Comparison of ENCODE assay signal across 18 mouse cellular contexts in the genomic region with DNA sequence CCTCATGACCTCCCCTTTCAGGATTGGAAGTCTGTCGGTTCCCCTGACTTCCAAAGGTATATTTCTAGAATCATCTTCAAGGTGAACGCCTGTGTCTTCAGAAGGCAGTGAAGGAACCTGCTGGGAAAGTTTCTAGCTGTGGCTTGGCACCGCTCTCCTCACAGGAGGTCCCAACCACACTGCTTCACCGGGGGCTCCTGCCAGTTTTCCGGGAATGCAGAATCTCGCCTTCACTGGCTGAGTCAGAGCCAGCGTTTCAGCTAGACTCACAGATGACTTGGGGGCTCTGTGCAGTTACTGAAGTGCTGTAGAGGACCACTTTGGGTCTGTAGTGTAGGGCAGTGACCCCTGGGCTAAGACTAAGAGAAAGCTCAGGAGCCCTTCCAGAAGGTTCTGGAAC.
A peak's percentile ranks its signal among the peaks of the same experiment; 100 is the strongest.
DNase-seq lines count a peak whose midpoint lies in the region; ATAC-seq and TF ChIP-seq lines count a peak whose summit lies in the region.
"Had no signal": no experiment of that assay in that cellular context is flagged by ENCODE, and none has a peak within 500 bp of the region (broad histone marks: within the 10 kb centered on the region; RNA-seq: fewer than 3 reads in every experiment).

No protein-coding gene starts in this region.

- H3K9me3 ChIP-seq in forebrain, embryonic 11.5 days (ENCODE audit: control insufficient read depth, low read length), result no peaks in the 10 kb centered on the region
- no peaks in the 10 kb centered on the region for H3K9me3 ChIP-seq in forebrain, embryonic 10.5 days
- no peaks in the 10 kb centered on the region for H3K9me3 ChIP-seq in limb, embryonic 14.5 days (ENCODE audit: control insufficient read depth, low read length)
- no peaks in the 10 kb centered on the region for H3K9me3 ChIP-seq in limb, embryonic 10.5 days (replicated peaks)
- no peaks in the 10 kb centered on the region for H3K9me3 ChIP-seq in limb, embryonic 15.5 days
- H3K9me3 ChIP-seq: embryonic facial prominence, embryonic 12.5 days; forebrain, embryonic 12.5 days; forebrain, embryonic 15.5 days; G1E; heart, embryonic 12.5 days; heart, embryonic 15.5 days; hindbrain, embryonic 10.5 days; hindbrain, embryonic 13.5 days had no signal

- no peak overlapping the region for H3K9ac ChIP-seq in forebrain, embryonic 11.5 days (ENCODE audit: low read length)
- no peak overlapping the region for H3K9ac ChIP-seq in limb, embryonic 14.5 days (ENCODE audit: low read depth, low read length, severe bottlenecking)
- H3K9ac ChIP-seq in limb, embryonic 15.5 days, result no peak overlapping the region
- H3K9ac ChIP-seq: embryonic facial prominence, embryonic 12.5 days; forebrain, embryonic 12.5 days; forebrain, embryonic 15.5 days; heart, embryonic 12.5 days; heart, embryonic 15.5 days; hindbrain, embryonic 13.5 days had no signal

- no peak for ATAC-seq in forebrain, embryonic 11.5 days (replicated peaks; ENCODE audit: low FRiP score)
- ATAC-seq in limb, embryonic 14.5 days (ENCODE audit: low FRiP score, low read depth), result no peak
- no peak for ATAC-seq in limb, embryonic 15.5 days (ENCODE audit: insufficient number of reproducible peaks, low FRiP score, low TSS enrichment, low read depth)
- ATAC-seq in activated CD4-positive, CD25-positive, alpha-beta regulatory T cell, adult 4 months, result no peak
- ATAC-seq: intestine, embryonic 16.5 days had no signal

- H3K36me3 ChIP-seq in forebrain, embryonic 11.5 days (ENCODE audit: control insufficient read depth, insufficient read depth, low read length), result no peaks in the 10 kb centered on the region
- H3K36me3 ChIP-seq in forebrain, embryonic 10.5 days (replicated peaks), result no peaks in the 10 kb centered on the region
- no peaks in the 10 kb centered on the region for H3K36me3 ChIP-seq in limb, embryonic 14.5 days (ENCODE audit: control insufficient read depth, insufficient read depth, low read length)
- H3K36me3 ChIP-seq in limb, embryonic 10.5 days, result no peaks in the 10 kb centered on the region
- H3K36me3 ChIP-seq in limb, embryonic 15.5 days, result no peaks in the 10 kb centered on the region
- H3K36me3 ChIP-seq: embryonic facial prominence, embryonic 12.5 days; forebrain, embryonic 12.5 days; forebrain, embryonic 15.5 days; G1E; heart, embryonic 12.5 days; heart, embryonic 15.5 days; hindbrain, embryonic 10.5 days; hindbrain, embryonic 13.5 days had no signal

- no peaks in the 10 kb centered on the region for H3K4me1 ChIP-seq in forebrain, embryonic 11.5 days (replicated peaks; ENCODE audit: control insufficient read depth, insufficient read depth, low read length)
- H3K4me1 ChIP-seq in forebrain, embryonic 10.5 days, result no peaks in the 10 kb centered on the region
- no peaks in the 10 kb centered on the region for H3K4me1 ChIP-seq in limb, embryonic 14.5 days (ENCODE audit: control insufficient read depth, insufficient read depth, low read length)
- H3K4me1 ChIP-seq in limb, embryonic 10.5 days, result no peaks in the 10 kb centered on the region
- peaks cover 5% of the 10 kb centered on the region; the same call in 1 of the 2 replicates for H3K4me1 ChIP-seq in limb, embryonic 15.5 days
- H3K4me1 ChIP-seq: embryonic facial prominence, embryonic 12.5 days; forebrain, embryonic 12.5 days; forebrain, embryonic 15.5 days; heart, embryonic 12.5 days; heart, embryonic 15.5 days; hindbrain, embryonic 10.5 days; hindbrain, embryonic 13.5 days had no signal

- no peak overlapping the region for H3K27ac ChIP-seq in forebrain, embryonic 11.5 days (ENCODE audit: low read depth, low read length)
- no peak overlapping the region for H3K27ac ChIP-seq in forebrain, embryonic 10.5 days
- 0 out of 2 replicates have a peak overlapping the region, but pooled peaks have one; percentile 19 for H3K27ac ChIP-seq in limb, embryonic 14.5 days (replicated peaks; ENCODE audit: low read depth, low read length)
- H3K27ac ChIP-seq in limb, embryonic 10.5 days, result no peak overlapping the region
- peak overlapping the region; percentile 57 for H3K27ac ChIP-seq in limb, embryonic 15.5 days
- H3K27ac ChIP-seq: embryonic facial prominence, embryonic 12.5 days; forebrain, embryonic 12.5 days; forebrain, embryonic 15.5 days; gastrocnemius, adult 2 months; heart, embryonic 15.5 days; hindbrain, embryonic 10.5 days; hindbrain, embryonic 13.5 days had no signal

- peak; percentile 20 for DNase-seq in forebrain, embryonic 11.5 days (ENCODE audit: low spot score)
- no peak for DNase-seq in forebrain, embryonic 10.5 days (ENCODE audit: extremely low spot score, low spot score)
- DNase-seq in limb, embryonic 14.5 days (ENCODE audit: low spot score), result no peak
- DNase-seq in limb, embryonic 10.5 days (ENCODE audit: low spot score), result no peak
- DNase-seq: gastrocnemius, postnatal 25 days had no signal

- H3K4me2 ChIP-seq in forebrain, embryonic 11.5 days (ENCODE audit: low read depth, low read length, severe bottlenecking), result no peak overlapping the region
- H3K4me2 ChIP-seq in limb, embryonic 14.5 days (replicated peaks; ENCODE audit: low read depth, low read length, severe bottlenecking), result no peak overlapping the region
- H3K4me2 ChIP-seq in limb, embryonic 15.5 days, result no peak overlapping the region
- H3K4me2 ChIP-seq: embryonic facial prominence, embryonic 12.5 days; forebrain, embryonic 12.5 days; forebrain, embryonic 15.5 days; heart, embryonic 12.5 days; heart, embryonic 15.5 days; hindbrain, embryonic 13.5 days had no signal

- TF ChIP-seq POLR2A in limb, embryonic 14.5 days (IDR thresholded peaks at IDR 0.05; ENCODE audit: borderline replicate concordance, extremely low read depth, insufficient read depth, insufficient read length), result no peak

- 86% methylated on average over 7 of the region's 7 CpGs for WGBS in forebrain, embryonic 11.5 days
- 87% methylated on average over 7 of the region's 7 CpGs for WGBS in forebrain, embryonic 10.5 days
- 86% methylated on average over 7 of the region's 7 CpGs for WGBS in limb, embryonic 14.5 days
- 87% methylated on average over 7 of the region's 7 CpGs for WGBS in limb, embryonic 10.5 days
- WGBS in limb, embryonic 15.5 days, result 62% methylated on average over 7 of the region's 7 CpGs

- H3K4me3 ChIP-seq in forebrain, embryonic 11.5 days (ENCODE audit: low read depth, low read length), result no peak overlapping the region
- H3K4me3 ChIP-seq in forebrain, embryonic 10.5 days, result no peak overlapping the region
- H3K4me3 ChIP-seq in limb, embryonic 14.5 days (replicated peaks; ENCODE audit: low read length), result no peak overlapping the region
- no peak overlapping the region for H3K4me3 ChIP-seq in limb, embryonic 10.5 days
- H3K4me3 ChIP-seq in limb, embryonic 15.5 days, result no peak overlapping the region
- H3K4me3 ChIP-seq: embryonic facial prominence, embryonic 12.5 days; erythroblast, embryonic 14.5 days; forebrain, embryonic 12.5 days; forebrain, embryonic 15.5 days; gastrocnemius, adult 2 months; heart, embryonic 12.5 days; heart, embryonic 15.5 days; hindbrain, embryonic 10.5 days; hindbrain, embryonic 13.5 days had no signal

- no peaks in the 10 kb centered on the region for H3K27me3 ChIP-seq in forebrain, embryonic 11.5 days (ENCODE audit: control insufficient read depth, insufficient read depth, low read length)
- peaks cover 7% of the 10 kb centered on the region; the same call in 1 of the 2 replicates for H3K27me3 ChIP-seq in forebrain, embryonic 10.5 days (ENCODE audit: poor library complexity, severe bottlenecking)
- no peaks in the 10 kb centered on the region for H3K27me3 ChIP-seq in limb, embryonic 14.5 days (ENCODE audit: control insufficient read depth, insufficient read depth, low read length)
- H3K27me3 ChIP-seq in limb, embryonic 10.5 days (ENCODE audit: low read depth, poor library complexity, severe bottlenecking), result peaks cover 6% of the 10 kb centered on the region
- peaks cover 2% of the 10 kb centered on the region; the same call in 1 of the 2 replicates for H3K27me3 ChIP-seq in limb, embryonic 15.5 days
- H3K27me3 ChIP-seq: embryonic facial prominence, embryonic 12.5 days; forebrain, embryonic 15.5 days; heart, embryonic 15.5 days had no signal

Comparison
In these comparisons a context has a peak if more than half of its experiments do, and no peak if none do; other contexts are left out.
1. H3K27ac ChIP-seq: peak in limb, embryonic 14.5 days (single experiment) and limb, embryonic 15.5 days (single experiment); none in forebrain, embryonic 11.5 days (single experiment), forebrain, embryonic 10.5 days (single experiment) and limb, embryonic 10.5 days (single experiment).